Mouse (Mus musculus) embryonic facial prominence, embryonic 14.5 days (tissue): ENCODE data around the gene D1Pas1. TPM values are rescaled to one million over a fixed set of nuclear protein-coding genes. Genes with fewer than 3 reads are reported as not detected.

Experiments used
- ATAC-seq: fragments of 200-750 bp; cut with Nextera tagmentation; 2 replicates; pipeline ENCODE4 v1.8.0; 2017; ENCODE audit warnings: low read depth, moderate number of reproducible peaks, moderate TSS enrichment
- DNase-seq: peaks from one replicate; pipeline ENCODE4 v3.0.0-alpha.2; 2015; ENCODE audit warnings: low spot score
- H3K27ac ChIP-seq: fragments of 300-500 bp; sonication (generic); replicated peaks from 2 replicates; pipeline ENCODE4 v1.5.1; 2014; ENCODE audit warnings: low read depth, mild to moderate bottlenecking, low read length, moderate library complexity
- H3K27me3 ChIP-seq: fragments of 300-500 bp; sonication (generic); replicated peaks from 2 replicates; pipeline ENCODE4 v1.6.1; 2014; ENCODE audit warnings: low read length; ENCODE audit not compliant: control insufficient read depth, insufficient read depth
- H3K36me3 ChIP-seq: fragments of 300-500 bp; sonication (generic); 2 replicates; pipeline ENCODE4 v1.6.1; 2014; ENCODE audit warnings: low read length, mixed read lengths; ENCODE audit not compliant: control insufficient read depth, insufficient read depth
- H3K4me1 ChIP-seq: fragments of 300-500 bp; sonication (generic); 2 replicates; pipeline ENCODE4 v1.6.1; 2014; ENCODE audit warnings: antibody characterized with exemption, low read length; ENCODE audit not compliant: control insufficient read depth, insufficient read depth
- H3K4me2 ChIP-seq: fragments of 300-500 bp; sonication (generic); 2 replicates; pipeline ENCODE4 v1.6.1; 2014; ENCODE audit warnings: low read depth, mild to moderate bottlenecking, low read length, moderate library complexity, mixed read lengths
- H3K4me3 ChIP-seq: fragments of 300-500 bp; sonication (generic); 2 replicates; pipeline ENCODE4 v1.5.1; 2014; ENCODE audit warnings: low read depth, mild to moderate bottlenecking, low read length
- H3K9ac ChIP-seq: fragments of 300-500 bp; sonication (generic); 2 replicates; pipeline ENCODE4 v1.6.1; 2014; ENCODE audit warnings: low read depth, mild to moderate bottlenecking, low read length, moderate library complexity, mixed read lengths
- H3K9me3 ChIP-seq: fragments of 300-500 bp; sonication (generic); 2 replicates; pipeline ENCODE4 v1.6.1; 2016; ENCODE audit warnings: low read length; ENCODE audit not compliant: control insufficient read depth
- WGBS: fragments of 180-500 bp; shearing (Covaris S2); extraction: QIAGEN DNeasy Blood & Tissue Kit; methylation state at CpG from one replicate; pipeline ENCODE4 v1.1.7; 2014; 5-methylcytosine and 5-hydroxymethylcytosine counted together
- polyA plus RNA-seq: library from polyadenylated mRNA; unstranded; fragments of >200 nt; fragmentation: Nextera tagmentation; extraction: Ambion mirVana; gene quantifications from 2 replicates; pipeline ENCODE4 v1.2.1, GENCODE M21; 2014

The D1Pas1 gene
- polyA plus RNA-seq, 1 experiment from 2014 or later = not detected

DNA sequence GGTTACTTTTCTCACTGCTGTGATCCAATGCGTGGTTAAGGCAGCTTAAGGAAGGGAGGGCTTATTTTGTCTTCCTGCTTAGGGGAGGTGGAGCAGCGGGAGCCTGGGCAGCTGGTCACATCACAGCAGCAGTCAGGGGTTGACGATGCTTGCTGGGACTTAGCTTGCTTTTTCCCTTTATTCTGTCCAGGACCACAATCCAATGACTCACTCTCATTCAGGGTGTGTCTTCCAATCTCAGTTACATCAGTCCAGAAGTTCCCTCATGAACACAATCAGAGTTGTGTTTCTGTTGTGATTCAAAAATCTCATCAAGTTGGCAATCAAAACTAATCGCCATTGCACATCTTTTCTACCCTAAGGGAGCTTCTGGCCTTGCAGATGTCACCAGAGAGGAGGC lies 48.9 kb downstream of the D1Pas1 start:
- H3K36me3 ChIP-seq = no peaks in the 10 kb centered on the region
- no peaks in the 10 kb centered on the region for H3K4me1 ChIP-seq
- H3K27me3 ChIP-seq = no peaks in the 10 kb centered on the region
- H3K4me2 ChIP-seq = no peak overlapping the region
- ATAC-seq (no peak), DNase-seq (no peak)
- no peak overlapping the region for H3K4me3 ChIP-seq
- WGBS = 58% methylated on average over 4 of the region's 4 CpGs
- no peak overlapping the region for H3K9ac ChIP-seq
- H3K27ac ChIP-seq = no peak overlapping the region
- no peaks in the 10 kb centered on the region for H3K9me3 ChIP-seq

DNA sequence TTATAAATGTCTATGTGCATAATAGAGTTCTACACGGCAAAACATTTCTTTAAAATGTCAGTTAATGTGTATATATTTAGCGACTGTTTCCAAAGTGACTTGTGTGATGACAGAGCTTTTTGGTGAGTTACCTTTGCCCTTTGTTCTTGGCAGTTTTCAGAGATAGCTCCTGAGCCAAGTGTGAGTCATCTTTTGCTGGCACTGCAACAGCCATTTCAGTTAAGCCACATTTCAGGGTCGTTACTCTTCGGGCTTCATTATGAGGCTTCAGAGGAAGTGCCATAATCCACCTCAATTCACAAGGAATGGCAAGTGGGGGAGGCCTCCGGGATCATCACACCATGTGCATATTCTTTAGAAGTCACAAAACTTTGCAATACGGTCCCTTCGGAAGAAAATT lies 52.8 kb downstream of the D1Pas1 start:
- no peak overlapping the region for H3K27ac ChIP-seq
- H3K4me2 ChIP-seq = no peak overlapping the region
- H3K27me3 ChIP-seq = no peaks in the 10 kb centered on the region
- 76% methylated on average over 7 of the region's 7 CpGs for WGBS
- no peaks in the 10 kb centered on the region for H3K36me3 ChIP-seq
- H3K9me3 ChIP-seq = no peaks in the 10 kb centered on the region
- H3K4me3 ChIP-seq = no peak overlapping the region
- no peak for DNase-seq
- H3K4me1 ChIP-seq = no peaks in the 10 kb centered on the region
- no peak overlapping the region for H3K9ac ChIP-seq
- ATAC-seq = no peak

Other genes starting within 250 kb of the D1Pas1 start
- 59.7 and 61.5 TPM in 2 replicates for gene Rrp15, start 218.1 kb upstream of the D1Pas1 start, polyA plus RNA-seq
- gene Spata17, start 248.0 kb downstream of the D1Pas1 start, polyA plus RNA-seq = 0.67 and 1.1 TPM in 2 replicates
- gene Gpatch2, start 248.1 kb downstream of the D1Pas1 start, polyA plus RNA-seq = 15.3 and 16.0 TPM in 2 replicates